19 mouse cellular contexts compared by ENCODE assay signal in the genomic region with DNA sequence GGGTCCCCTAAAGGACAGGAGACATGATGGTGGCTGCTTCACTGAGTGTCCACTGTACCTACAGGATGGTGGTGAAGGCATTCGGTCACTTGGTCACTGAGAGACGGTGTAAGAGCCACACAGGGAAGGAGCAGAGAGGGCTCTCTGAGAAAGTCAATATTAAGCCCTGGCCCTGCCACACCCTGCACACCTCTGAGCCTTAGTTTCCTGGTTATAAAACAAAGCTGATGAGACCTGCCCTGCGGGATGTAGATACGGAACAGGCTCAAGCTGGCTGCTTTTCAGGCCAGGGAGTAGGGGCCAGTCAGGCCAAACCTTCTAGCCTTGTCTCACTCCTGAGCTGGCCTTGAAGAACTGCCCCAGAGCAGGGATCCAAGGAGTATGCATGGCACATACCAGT.
DNase-seq lines count a peak whose midpoint lies in the region; ATAC-seq and TF ChIP-seq lines count a peak whose summit lies in the region.
"Had no signal": no experiment of that assay in that cellular context is flagged by ENCODE, and none has a peak within 500 bp of the region (broad histone marks: within the 10 kb centered on the region; RNA-seq: fewer than 3 reads in every experiment).

No protein-coding gene starts in this region.

- H3K27me3 ChIP-seq in intestine, embryonic 15.5 days (replicated peaks): no peaks in the 10 kb centered on the region
- H3K27me3 ChIP-seq in small intestine, adult 2 months (ENCODE audit: control insufficient read depth, insufficient read depth, low read length): no peaks in the 10 kb centered on the region
- H3K27me3 ChIP-seq in midbrain, embryonic 16.5 days (ENCODE audit: control insufficient read depth, insufficient read depth, low read depth, low read length): no peaks in the 10 kb centered on the region
- H3K27me3 ChIP-seq: embryonic facial prominence, embryonic 15.5 days; limb, embryonic 13.5 days; midbrain, embryonic 12.5 days; neural tube, embryonic 13.5 days had no signal

- peak overlapping the region; percentile 11; the same call in 1 of the 2 replicates for H3K27ac ChIP-seq in brown adipose tissue, adult 24 weeks (replicated peaks; ENCODE audit: low read depth, low read length)
- H3K27ac ChIP-seq in intestine, embryonic 15.5 days: peak overlapping the region; percentile 91
- H3K27ac ChIP-seq in small intestine, adult 2 months (ENCODE audit: insufficient read depth, low read depth, low read length): peak overlapping the region; percentile 99
- no peak overlapping the region for H3K27ac ChIP-seq in midbrain, embryonic 16.5 days (ENCODE audit: low read length)
- H3K27ac ChIP-seq: embryonic facial prominence, embryonic 15.5 days; limb, embryonic 13.5 days; liver, embryonic 14.5 days; midbrain, embryonic 12.5 days; neural tube, embryonic 13.5 days had no signal

- TF ChIP-seq POLR2A in small intestine, adult 2 months (IDR thresholded peaks at IDR 0.05; ENCODE audit: low read depth, low read length): no peak

- no peak overlapping the region for H3K9ac ChIP-seq in intestine, embryonic 15.5 days
- no peak overlapping the region for H3K9ac ChIP-seq in midbrain, embryonic 16.5 days (ENCODE audit: low read depth, low read length)
- H3K9ac ChIP-seq: embryonic facial prominence, embryonic 15.5 days; limb, embryonic 13.5 days; liver, embryonic 14.5 days; midbrain, embryonic 12.5 days; neural tube, embryonic 13.5 days had no signal

- no peak for TF ChIP-seq CTCF in small intestine, adult 2 months (IDR thresholded peaks at IDR 0.05; ENCODE audit: extremely low read depth, insufficient read length, insufficient replicate concordance, low read depth, low read length)

- peak; percentile 68 for ATAC-seq in intestine, embryonic 15.5 days
- no peak for ATAC-seq in midbrain, embryonic 16.5 days

- DNase-seq in lung, adult 18-20 months: peak; percentile 40 to 62
- DNase-seq in lung, postnatal 4 days: no peak
- no peak for DNase-seq in right cerebral cortex, postnatal 4 days
- DNase-seq in kidney, adult 8-10 months: no peak
- DNase-seq: adrenal gland, adult 2 months; cerebellum, adult 9-11 months; gastrocnemius, postnatal 10 days; kidney, postnatal 36 days; spleen, adult 18-20 months; thymus, postnatal 4 days had no signal

- WGBS in intestine, embryonic 15.5 days: 69% methylated on average over 4 of the region's 4 CpGs
- 27% methylated on average over 4 of the region's 4 CpGs for WGBS in small intestine, adult 2 months
- 94% methylated on average over 4 of the region's 4 CpGs for WGBS in midbrain, embryonic 16.5 days

- peaks cover 27% of the 10 kb centered on the region for H3K4me1 ChIP-seq in brown adipose tissue, adult 24 weeks (ENCODE audit: control insufficient read depth, insufficient read depth, insufficient read length, low read length)
- H3K4me1 ChIP-seq in intestine, embryonic 15.5 days (replicated peaks): peaks cover 50% of the 10 kb centered on the region
- H3K4me1 ChIP-seq in small intestine, adult 2 months (ENCODE audit: control insufficient read depth, insufficient read depth, insufficient read length, low read length): peaks cover 77% of the 10 kb centered on the region
- H3K4me1 ChIP-seq in midbrain, embryonic 16.5 days (ENCODE audit: control insufficient read depth, insufficient read depth, low read length): peaks cover 7% of the 10 kb centered on the region; the same call in 1 of the 2 replicates

- no peaks in the 10 kb centered on the region for H3K9me3 ChIP-seq in intestine, embryonic 15.5 days
- H3K9me3 ChIP-seq in midbrain, embryonic 16.5 days (replicated peaks; ENCODE audit: control insufficient read depth, low read length, poor library complexity, severe bottlenecking): no peaks in the 10 kb centered on the region
- H3K9me3 ChIP-seq: embryonic facial prominence, embryonic 15.5 days; limb, embryonic 13.5 days; midbrain, embryonic 12.5 days; neural tube, embryonic 13.5 days had no signal

- no peaks in the 10 kb centered on the region for H3K36me3 ChIP-seq in intestine, embryonic 15.5 days
- peaks cover 20% of the 10 kb centered on the region for H3K36me3 ChIP-seq in small intestine, adult 2 months (ENCODE audit: control insufficient read depth, insufficient read depth, low read length)
- peaks cover 6% of the 10 kb centered on the region; the same call in 1 of the 2 replicates for H3K36me3 ChIP-seq in midbrain, embryonic 16.5 days (ENCODE audit: control insufficient read depth, insufficient read depth, low read length)
- H3K36me3 ChIP-seq: embryonic facial prominence, embryonic 15.5 days; limb, embryonic 13.5 days; midbrain, embryonic 12.5 days had no signal

- no peak overlapping the region for H3K4me2 ChIP-seq in intestine, embryonic 15.5 days (replicated peaks)
- no peak overlapping the region for H3K4me2 ChIP-seq in midbrain, embryonic 16.5 days (ENCODE audit: low read length)
- H3K4me2 ChIP-seq: embryonic facial prominence, embryonic 15.5 days; limb, embryonic 13.5 days; midbrain, embryonic 12.5 days; neural tube, embryonic 13.5 days had no signal

- H3K4me3 ChIP-seq in brown adipose tissue, adult 24 weeks (ENCODE audit: insufficient read depth, low read depth, low read length): no peak overlapping the region
- H3K4me3 ChIP-seq in intestine, embryonic 15.5 days (replicated peaks): no peak overlapping the region
- no peak overlapping the region for H3K4me3 ChIP-seq in small intestine, adult 2 months (ENCODE audit: low read depth, low read length)
- no peak overlapping the region for H3K4me3 ChIP-seq in midbrain, embryonic 16.5 days (ENCODE audit: low read depth, low read length)
- H3K4me3 ChIP-seq: embryonic facial prominence, embryonic 15.5 days; limb, embryonic 13.5 days; midbrain, embryonic 12.5 days; neural tube, embryonic 13.5 days had no signal

Comparison
In these comparisons a context has a peak if more than half of its experiments do, and no peak if none do; other contexts are left out.
1. DNase-seq: peak in lung, adult 18-20 months (2 of 2); none in lung, postnatal 4 days (0 of 2), right cerebral cortex, postnatal 4 days (single experiment) and kidney, adult 8-10 months (0 of 2).